Mouse (Mus musculus): Measurements from ENCODE around the gene St6galnac3.

The St6galnac3 gene

GRCm38 (mm10) chr3:153272241-153272640 is 452.7 kb downstream of the St6galnac3 start:
- no peak for DNase-seq

- no peak for DNase-seq
Measured at GRCm38 (mm10) chr3:153267397-153267796, 457.6 kb downstream of the St6galnac3 start.

DNA sequence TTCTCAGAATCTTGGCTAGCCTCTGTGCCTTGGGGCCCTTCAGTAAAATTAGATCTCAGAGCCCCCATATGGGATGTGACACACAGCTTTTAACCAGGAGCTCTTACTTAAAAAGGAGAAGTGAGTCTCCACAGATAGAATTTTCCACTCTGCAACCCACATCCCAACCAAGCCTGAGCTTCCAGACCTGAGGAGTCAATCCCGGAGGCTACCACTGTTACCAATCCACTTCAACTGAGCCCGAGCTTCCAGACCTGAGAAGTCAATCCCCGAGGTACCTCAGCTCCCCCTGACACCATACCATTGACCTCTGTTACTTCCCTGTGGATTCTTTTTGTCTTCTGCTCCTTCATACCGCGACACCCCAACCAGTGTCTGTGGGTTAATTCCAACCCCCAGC is 463.0 kb downstream of the St6galnac3 start:
- DNase-seq = no peak

DNA sequence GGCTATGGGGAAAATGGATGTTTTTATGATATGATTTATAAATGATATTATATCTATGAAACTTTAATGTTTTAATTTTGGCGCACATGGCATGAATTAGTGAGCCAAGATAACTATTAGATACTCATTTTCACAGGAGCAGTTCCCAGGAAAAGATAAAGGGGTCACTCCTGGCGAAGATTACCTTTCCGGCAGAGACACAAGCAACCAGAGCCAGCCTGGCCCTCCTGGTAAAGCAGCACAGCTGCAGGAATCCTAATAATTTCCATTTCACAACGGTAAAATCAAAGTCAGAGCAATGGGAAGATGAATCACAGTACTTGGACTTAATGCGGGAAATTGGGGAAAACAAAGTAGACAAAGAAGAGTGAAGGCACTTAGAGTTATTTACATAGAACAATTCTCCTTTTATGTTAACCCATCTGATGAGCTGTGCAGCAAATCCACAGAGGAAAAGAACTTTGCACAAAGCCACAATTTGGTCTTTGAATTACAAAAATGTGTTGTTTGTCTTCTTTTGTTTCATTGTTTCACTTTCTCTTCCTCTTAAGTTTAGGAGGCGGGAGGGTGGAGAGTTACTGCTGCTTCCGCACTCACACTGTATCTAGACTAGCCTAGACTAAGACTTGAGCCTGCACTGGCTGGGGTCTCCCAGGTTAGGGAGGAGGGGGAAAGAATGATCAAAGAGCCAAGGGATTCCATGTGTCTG is 464.6 kb downstream of the St6galnac3 start:
- no peak for DNase-seq

DNA sequence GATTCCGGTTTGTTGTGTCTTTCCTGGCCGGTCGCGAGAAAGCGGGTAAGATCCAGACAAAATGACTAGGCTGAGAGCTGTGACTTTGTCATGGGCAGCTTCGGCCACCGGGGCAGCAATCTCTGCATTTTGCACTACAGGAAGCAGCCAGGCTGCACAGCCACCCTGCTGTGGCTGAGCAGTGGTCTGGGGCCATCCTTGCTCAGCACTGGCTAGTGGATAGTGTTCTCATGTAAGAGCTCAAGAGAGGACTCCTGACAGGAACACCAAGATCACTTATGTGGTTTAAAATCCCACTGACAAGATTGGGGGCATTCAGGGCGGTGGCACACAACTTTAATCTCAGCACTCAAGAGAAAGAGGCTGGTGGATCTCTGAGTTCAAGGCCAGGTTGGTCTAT is 469.1 kb downstream of the St6galnac3 start:
- no peak for DNase-seq

DNA sequence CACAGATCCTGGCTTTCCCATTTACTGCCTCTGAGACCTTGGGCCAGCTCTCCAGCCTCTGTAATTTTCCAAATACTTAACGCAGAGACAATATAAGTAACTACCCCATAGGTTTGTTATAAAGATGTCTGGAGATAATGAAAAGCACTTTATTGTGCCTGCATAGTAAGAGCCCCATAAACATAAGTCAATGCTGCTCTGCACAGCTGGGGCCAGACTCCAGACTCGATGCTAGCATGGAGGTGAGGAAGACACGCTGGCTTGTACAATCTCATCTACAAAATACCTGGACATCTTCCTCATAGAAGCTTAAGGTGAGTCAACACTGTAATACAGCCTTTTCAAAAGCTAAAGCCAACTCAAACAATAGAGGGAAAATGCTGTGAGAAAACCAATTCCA is 473.3 kb downstream of the St6galnac3 start:
- no peak for DNase-seq

DNA sequence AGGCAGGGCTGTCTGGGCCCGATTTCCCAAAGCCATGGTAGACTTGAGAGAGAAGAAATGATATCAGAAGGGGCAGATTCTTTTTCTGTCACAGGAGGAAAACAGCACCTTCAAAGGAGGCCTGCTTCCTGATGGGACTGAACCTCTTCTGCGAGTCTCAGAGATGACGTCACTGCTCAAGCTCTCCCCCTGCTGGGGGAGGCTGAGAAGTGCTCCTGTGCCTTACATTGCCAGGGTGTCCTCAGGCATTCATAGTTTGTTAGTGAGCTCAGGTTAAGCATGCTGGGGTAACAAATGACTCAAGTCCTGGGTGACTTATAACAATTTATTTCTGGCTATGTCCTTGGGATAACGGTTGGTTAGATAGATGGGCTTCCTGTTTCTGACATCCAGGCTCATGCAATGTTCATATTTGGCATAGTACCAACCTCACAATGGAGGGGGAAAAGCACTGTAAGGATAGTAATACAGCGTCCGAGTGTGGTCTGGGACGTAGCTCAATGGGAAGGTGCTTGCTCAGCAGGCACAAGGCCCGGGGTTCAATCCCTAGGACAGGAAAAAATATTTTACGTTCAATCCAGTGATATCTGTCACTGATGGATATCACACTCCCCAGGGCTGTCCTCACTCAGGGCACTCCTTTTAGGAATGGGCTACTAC is 474.2 kb downstream of the St6galnac3 start:
- DNase-seq = peak; percentile 73

DNA sequence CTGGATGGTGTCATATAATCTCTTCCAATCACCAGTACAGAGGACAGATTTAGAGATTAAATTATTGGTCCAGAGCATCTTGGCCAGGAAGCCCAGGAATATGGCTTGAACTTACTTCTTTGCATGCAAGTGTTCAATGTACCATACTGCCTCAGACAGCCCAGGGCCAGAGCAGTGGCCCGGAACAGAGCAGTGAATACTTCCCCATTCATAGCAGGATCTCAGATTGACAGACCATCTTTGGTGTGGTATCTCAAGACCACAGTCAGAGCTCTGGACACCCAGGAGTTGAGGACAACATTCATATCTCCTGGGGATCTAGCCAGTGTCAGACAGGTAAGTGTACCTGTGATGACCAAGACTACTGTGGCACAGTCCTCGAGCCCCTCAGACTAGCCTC is 476.1 kb downstream of the St6galnac3 start:
- no peak for DNase-seq

- no peak for DNase-seq
Measured at GRCm38 (mm10) chr3:153248029-153248428, 476.9 kb downstream of the St6galnac3 start.

DNA sequence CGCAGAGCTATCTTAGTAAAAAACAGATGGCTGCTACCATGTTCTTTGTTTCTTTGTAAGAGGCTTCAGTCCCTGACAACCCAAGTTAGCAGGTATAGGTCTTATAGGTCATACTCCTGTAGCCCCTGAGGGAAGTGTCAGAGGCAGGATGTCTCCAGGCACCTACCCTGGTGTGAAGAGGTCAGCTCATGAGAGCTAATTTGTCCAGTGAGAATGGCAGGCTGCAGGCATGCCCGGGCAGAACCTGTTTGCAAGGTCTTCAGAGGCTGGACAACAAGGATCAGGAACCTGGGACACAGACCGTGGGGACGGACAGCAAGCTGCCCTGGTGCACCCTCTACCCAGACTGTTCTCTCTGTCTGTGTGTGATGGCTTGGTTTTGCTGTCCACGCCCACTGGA is 482.4 kb downstream of the St6galnac3 start:
- no peak for DNase-seq

GRCm38 (mm10) chr3:153241134-153241533 is 483.8 kb downstream of the St6galnac3 start:
- DNase-seq = no peak

DNA sequence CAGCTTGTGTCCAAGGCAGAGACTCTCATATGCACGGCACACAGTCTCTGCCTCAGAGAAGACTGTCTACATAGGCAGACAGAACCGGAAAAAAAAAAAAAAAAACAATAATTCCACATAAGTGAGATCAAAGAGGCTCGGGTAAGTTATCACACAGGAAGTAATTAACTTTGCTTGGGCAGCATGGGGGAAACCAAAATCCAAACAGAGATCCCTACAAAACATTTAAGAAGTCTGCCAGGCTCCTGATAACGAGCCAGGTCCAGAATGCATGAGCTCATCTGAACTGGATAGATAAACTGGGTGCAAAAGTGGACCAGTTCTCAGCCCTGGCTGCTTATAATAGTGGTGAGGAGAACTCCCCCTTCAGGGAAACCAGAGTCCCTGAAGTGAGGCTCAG is 484.6 kb downstream of the St6galnac3 start:
- DNase-seq = no peak

DNA sequence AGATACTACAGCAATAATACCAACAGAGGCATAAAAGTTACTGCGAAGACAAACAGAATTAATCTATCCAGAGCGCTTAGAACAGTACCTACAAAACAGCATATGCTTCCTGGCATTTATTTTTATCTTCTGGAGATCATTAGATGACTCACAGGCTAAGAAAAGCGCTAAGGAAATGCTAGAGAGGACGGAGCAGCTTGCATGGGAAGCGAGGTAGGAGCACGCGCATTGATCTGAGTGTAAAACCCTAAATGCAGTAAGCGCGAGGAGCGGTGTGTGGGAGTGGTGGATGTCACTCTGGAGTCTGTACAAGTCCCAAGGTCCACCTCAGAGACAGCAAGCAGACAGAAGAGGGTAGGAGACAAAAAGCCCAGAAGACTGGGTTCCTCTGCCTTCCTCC is 486.6 kb downstream of the St6galnac3 start:
- peak; percentile 92 for DNase-seq

DNA sequence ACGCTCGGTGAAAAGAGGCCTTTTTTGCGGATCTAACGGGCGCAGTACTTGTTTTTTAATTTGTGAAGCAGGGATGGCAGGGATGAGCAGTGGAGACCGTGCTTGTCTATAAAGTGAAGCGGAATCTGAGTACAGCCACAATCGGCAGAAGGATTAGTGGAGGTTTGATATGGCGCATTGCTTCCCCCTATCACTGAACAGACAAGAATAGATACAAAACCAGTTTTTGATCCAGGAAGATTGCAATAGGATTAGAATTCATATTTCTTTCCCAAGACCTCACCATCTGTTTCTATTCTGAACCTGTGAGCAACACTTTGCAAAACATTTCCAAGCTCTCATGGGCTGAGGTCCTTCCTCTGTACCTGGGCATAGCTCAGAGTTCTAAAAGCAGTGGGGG is 488.7 kb downstream of the St6galnac3 start:
- DNase-seq = peak; percentile 6

DNA sequence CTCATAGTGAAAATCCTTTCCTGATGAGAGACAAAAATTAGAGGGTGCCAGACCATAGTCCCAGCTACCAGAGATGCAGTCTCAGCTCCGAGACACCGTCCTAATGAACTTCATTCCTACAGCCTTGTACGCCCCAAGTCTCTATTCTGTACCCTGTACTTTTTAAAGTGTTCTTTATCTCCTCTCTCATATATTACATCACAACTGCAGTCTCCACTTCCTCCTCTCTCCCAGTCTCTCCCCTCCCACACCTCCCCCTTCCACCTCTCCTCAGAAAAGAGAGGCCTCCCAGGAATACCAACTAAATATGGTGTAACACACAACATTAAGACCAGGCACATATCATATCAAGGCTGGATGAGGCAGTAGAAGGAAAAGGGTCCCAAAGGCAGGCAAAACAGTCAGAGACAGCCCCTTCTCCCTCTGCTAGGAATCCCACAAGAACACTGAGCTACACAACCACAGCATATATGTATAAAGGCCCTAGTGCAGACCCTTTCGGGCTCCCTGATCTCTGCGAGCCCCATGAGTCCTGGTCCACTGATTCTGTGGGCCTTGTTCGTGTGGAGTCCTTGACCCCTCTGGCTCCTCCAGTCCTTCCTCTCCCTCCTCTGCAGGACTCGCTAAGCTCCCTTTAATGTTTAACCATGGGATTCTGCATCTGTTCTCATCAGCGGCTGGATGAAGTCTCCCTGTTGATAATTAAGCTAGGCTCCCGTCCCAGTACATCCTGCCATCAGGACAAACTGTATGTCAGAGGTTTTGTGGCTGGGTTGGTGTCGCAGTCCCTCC is 502.2 kb downstream of the St6galnac3 start:
- DNase-seq = no peak

- DNase-seq = no peak
Measured at GRCm38 (mm10) chr3:153219391-153219790, 505.6 kb downstream of the St6galnac3 start.

DNA sequence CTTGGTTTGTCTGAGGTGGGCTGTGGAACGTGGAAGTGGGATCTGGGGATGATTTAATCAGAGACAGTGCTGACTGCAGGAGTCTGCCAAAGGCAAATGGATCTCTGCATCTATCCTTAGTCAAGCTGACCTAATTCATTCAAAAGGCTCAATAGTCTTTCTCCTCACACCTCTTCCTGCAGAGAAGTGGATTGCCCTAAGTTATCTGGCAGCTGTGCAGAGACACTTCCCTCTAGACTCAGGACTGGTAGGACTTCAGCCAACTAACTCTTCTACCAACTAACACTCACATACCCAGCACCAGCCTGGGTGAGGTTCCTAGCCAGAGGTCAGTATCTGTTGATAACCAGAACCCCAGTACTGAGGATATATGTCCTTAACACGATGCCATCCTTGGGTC is 516.8 kb downstream of the St6galnac3 start:
- no peak for DNase-seq

DNA sequence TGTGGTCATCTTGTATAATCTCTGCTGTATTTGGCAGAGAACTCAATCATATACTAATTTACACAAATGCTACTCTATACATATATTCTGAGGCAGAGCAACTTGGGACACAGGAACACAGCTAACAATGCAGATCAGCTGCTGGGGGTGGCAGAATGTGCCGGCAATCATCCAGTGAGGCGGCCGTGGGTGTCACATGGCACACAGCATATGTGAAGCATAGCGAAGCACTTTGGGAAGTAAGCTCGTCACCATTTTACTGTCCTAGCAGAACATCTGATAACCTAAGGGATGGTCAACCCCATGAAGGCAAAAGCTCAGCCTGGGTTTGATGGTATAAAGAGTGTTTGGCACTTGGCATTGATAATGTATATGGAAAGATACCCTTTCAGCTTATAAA is 520.9 kb downstream of the St6galnac3 start:
- peak; percentile 40 for DNase-seq

DNA sequence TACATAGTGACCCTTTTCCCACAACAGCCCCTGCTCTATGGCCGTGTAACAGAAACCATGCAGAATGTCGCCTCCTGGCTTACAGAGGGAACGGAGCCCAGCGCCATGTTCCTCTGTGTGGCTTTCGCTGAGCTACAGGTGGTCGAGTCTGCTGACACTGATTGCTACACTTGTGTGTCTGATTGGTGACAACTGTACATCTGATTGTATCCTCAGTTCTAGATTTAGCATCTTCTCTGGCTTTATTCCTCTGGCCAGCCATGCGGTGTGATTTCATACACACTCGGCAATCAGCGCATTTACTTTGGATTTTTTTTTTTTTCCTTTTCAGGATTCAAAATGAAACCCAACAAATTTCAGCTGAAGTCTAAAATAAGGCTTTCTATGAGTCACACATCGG is 523.1 kb downstream of the St6galnac3 start:
- peak; percentile 42 for DNase-seq

DNA sequence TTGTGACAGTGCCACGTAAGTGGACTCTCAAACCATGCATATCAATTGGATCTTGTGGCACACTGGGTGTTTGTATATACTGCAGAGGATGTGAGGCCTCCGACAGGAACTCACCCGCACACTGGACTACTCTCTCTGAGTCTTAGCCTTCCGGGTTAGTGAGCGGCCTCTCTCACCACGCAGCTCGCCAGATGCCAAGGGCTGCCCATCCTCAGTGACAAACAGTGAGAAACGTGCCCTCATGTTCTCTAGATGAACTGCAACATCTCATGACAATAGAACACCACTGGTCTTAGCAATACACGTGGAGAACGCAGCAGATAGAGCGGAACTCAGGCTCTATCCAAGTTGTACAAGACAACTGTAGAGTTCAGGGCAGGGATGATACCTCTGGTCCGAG is 524.2 kb downstream of the St6galnac3 start:
- no peak for DNase-seq

GRCm38 (mm10) chr3:153200076-153200475 is 524.9 kb downstream of the St6galnac3 start:
- DNase-seq = no peak

- peak; percentile 8 for DNase-seq
Measured at GRCm38 (mm10) chr3:153199251-153199650, 525.7 kb downstream of the St6galnac3 start.

GRCm38 (mm10) chr3:153198514-153198913 is 526.5 kb downstream of the St6galnac3 start:
- DNase-seq = no peak

GRCm38 (mm10) chr3:153193025-153193424 is 531.9 kb downstream of the St6galnac3 start:
- peak; percentile 27 for DNase-seq
